Mouse (Mus musculus) embryonic fibroblast, embryonic 13.5 days (primary cell): ENCODE measurements around the gene Slc35b2.

Experiments
- CTCF ChIP-seq: IDR thresholded peaks from 2 replicates; pipeline ENCODE4 v1.5.1; 2011; ENCODE audit warnings: mild to moderate bottlenecking, control low read depth, low read length, moderate library complexity, borderline replicate concordance; ENCODE audit not compliant: insufficient read depth
- POLR2A ChIP-seq: IDR thresholded peaks from 2 replicates; pipeline ENCODE4 v1.6.1; 2011; ENCODE audit warnings: low read depth, mild to moderate bottlenecking, control low read depth, low read length, moderate library complexity

- TF ChIP-seq CTCF = no peak
- no peak for TF ChIP-seq POLR2A
These were observed 27.4 kb upstream of the Slc35b2 start for GRCm38 (mm10) chr17:45536264-45536663.
